Mouse (Mus musculus) spleen, adult 2 months (tissue): ENCODE measurements around the gene Dph1.

Source experiments
- CTCF ChIP-seq: fragments of 200-500 bp; IDR thresholded peaks from 2 replicates; pipeline ENCODE4 v1.5.1; 2011; ENCODE audit warnings: mild to moderate bottlenecking, inconsistent platforms; ENCODE audit not compliant: insufficient read depth, insufficient read length, insufficient replicate concordance; ENCODE audit errors: extremely low read depth
- POLR2A ChIP-seq: fragments of 200-500 bp; IDR thresholded peaks from 2 replicates; pipeline ENCODE4 v1.6.1; 2011; ENCODE audit warnings: low read depth, low read length, inconsistent platforms

DNA sequence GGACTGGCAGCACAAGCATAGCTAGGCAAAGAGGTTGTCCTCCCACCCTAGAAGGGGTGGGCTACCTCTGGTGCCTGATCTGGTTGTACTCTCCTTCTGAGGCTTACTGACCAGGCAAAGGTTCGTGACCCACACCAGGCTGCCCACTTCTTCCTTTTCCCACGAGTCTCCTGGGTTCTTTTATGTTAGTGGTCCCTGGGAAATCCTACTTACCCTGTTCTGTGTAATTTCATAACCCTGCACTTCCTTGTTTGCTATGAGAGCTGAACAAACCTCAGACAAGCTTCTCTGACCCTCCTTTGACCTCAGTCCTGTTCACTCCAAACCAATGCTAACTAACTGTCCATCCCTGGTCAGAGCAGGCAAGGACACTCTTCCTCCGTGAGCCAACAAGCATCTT is 50.0 kb downstream of the Dph1 start:
- TF ChIP-seq CTCF (no peak), POLR2A (no peak)
